Mouse (Mus musculus): Measurements from ENCODE around the gene Atp2a1. TPM values are rescaled to one million over a fixed set of nuclear protein-coding genes. Genes with fewer than 3 reads are reported as not detected.

Gene Atp2a1
- total RNA-seq, 2 experiments from 2014 or later: 10.0 TPM; not detected in 1

GRCm38 (mm10) chr7:126455242-126455641 is 7.7 kb downstream of the Atp2a1 start:
- DNase-seq (ENCODE audit: low spot score in 2 of 2): no peak

GRCm38 (mm10) chr7:126453861-126454260 is 9.0 kb downstream of the Atp2a1 start:
- DNase-seq (ENCODE audit: low spot score in 2 of 2): no peak

- DNase-seq (ENCODE audit: low spot score in 2 of 2): no peak
These were observed 10.7 kb downstream of the Atp2a1 start for GRCm38 (mm10) chr7:126452244-126452643.

GRCm38 (mm10) chr7:126450641-126451040 is 12.3 kb downstream of the Atp2a1 start:
- DNase-seq (ENCODE audit: low spot score in 2 of 2): no peak

GRCm38 (mm10) chr7:126449991-126450390 is 12.9 kb downstream of the Atp2a1 start:
- no peak for DNase-seq (ENCODE audit: low spot score in 2 of 2)

- DNase-seq (ENCODE audit: low spot score in 2 of 2): no peak
These were observed 14.4 kb downstream of the Atp2a1 start for GRCm38 (mm10) chr7:126448481-126448880.

- DNase-seq (ENCODE audit: low spot score in 2 of 2): no peak
These were observed 16.7 kb downstream of the Atp2a1 start for GRCm38 (mm10) chr7:126446217-126446616.

- no peak for DNase-seq (ENCODE audit: low spot score in 2 of 2)
These were observed 17.6 kb downstream of the Atp2a1 start for GRCm38 (mm10) chr7:126445104-126445815.

GRCm38 (mm10) chr7:126444536-126444935 is 18.4 kb downstream of the Atp2a1 start:
- no peak for DNase-seq (ENCODE audit: low spot score in 2 of 2)

GRCm38 (mm10) chr7:126443997-126444396 is 18.9 kb downstream of the Atp2a1 start:
- DNase-seq (ENCODE audit: low spot score in 2 of 2): no peak

- no peak for DNase-seq (ENCODE audit: low spot score in 2 of 2)
These were observed 22.8 kb downstream of the Atp2a1 start for GRCm38 (mm10) chr7:126440134-126440533.

GRCm38 (mm10) chr7:126436851-126437250 is 26.1 kb downstream of the Atp2a1 start:
- DNase-seq (ENCODE audit: low spot score in 2 of 2): peak; percentile 62 to 69

- DNase-seq (ENCODE audit: low spot score in 2 of 2): no peak
These were observed 27.1 kb downstream of the Atp2a1 start for GRCm38 (mm10) chr7:126435801-126436200.

- DNase-seq (ENCODE audit: low spot score in 2 of 2): no peak
These were observed 28.2 kb downstream of the Atp2a1 start for GRCm38 (mm10) chr7:126434726-126435125.

- DNase-seq (ENCODE audit: low spot score in 2 of 2): no peak
These were observed 32.7 kb downstream of the Atp2a1 start for GRCm38 (mm10) chr7:126430167-126430566.

GRCm38 (mm10) chr7:126429503-126429898 is 33.4 kb downstream of the Atp2a1 start:
- DNase-seq (ENCODE audit: low spot score in 2 of 2): no peak

GRCm38 (mm10) chr7:126428631-126429502 is 34.0 kb downstream of the Atp2a1 start, which contains the start of gene Rabep2:
Gene Rabep2 (plus strand): TSS chr7:126428759.
- DNase-seq (ENCODE audit: low spot score in 2 of 2): peak; percentile 97 to 98

- DNase-seq (ENCODE audit: low spot score in 2 of 2): no peak
These were observed 34.8 kb downstream of the Atp2a1 start for GRCm38 (mm10) chr7:126428154-126428553.

GRCm38 (mm10) chr7:126427323-126427860 is 35.5 kb downstream of the Atp2a1 start:
- no peak for DNase-seq (ENCODE audit: low spot score in 2 of 2)

- no peak for DNase-seq (ENCODE audit: low spot score in 2 of 2)
These were observed 38.7 kb downstream of the Atp2a1 start for GRCm38 (mm10) chr7:126424161-126424560.

- no peak for DNase-seq (ENCODE audit: low spot score in 2 of 2)
These were observed 41.2 kb downstream of the Atp2a1 start for GRCm38 (mm10) chr7:126421756-126422155.

- DNase-seq (ENCODE audit: low spot score in 2 of 2): no peak
These were observed 44.4 kb downstream of the Atp2a1 start for GRCm38 (mm10) chr7:126418496-126418895.
